ENCODE assay signal across 12 mouse cellular contexts in genomic region chr4:139146760-139147159, GRCm38 (mm10). TPM values are rescaled to one million over a fixed set of nuclear protein-coding genes. Genes with fewer than 3 reads are reported as not detected.
DNase-seq lines count a peak whose midpoint lies in the region; ATAC-seq and TF ChIP-seq lines count a peak whose summit lies in the region.
"Had no signal": no experiment of that assay in that cellular context is flagged by ENCODE, and none has a peak within 500 bp of the region (broad histone marks: within the 10 kb centered on the region; RNA-seq: fewer than 3 reads in every experiment).

No protein-coding gene starts in this region.

- 56% methylated on average over 5 of the region's 5 CpGs for WGBS in heart, embryonic 12.5 days

- peak overlapping the region; percentile 63 for H3K27ac ChIP-seq in embryonic fibroblast, embryonic 13.5 days (ENCODE audit: insufficient read depth, low read length)
- no peak overlapping the region for H3K27ac ChIP-seq in heart, embryonic 12.5 days (ENCODE audit: poor library complexity, severe bottlenecking)
- no peak overlapping the region for H3K27ac ChIP-seq in layer of hippocampus, adult 2 months

- H3K4me2 ChIP-seq in heart, embryonic 12.5 days: no peak overlapping the region

- no peak for TF ChIP-seq CTCF in embryonic fibroblast, embryonic 13.5 days (IDR thresholded peaks at IDR 0.05; ENCODE audit: borderline replicate concordance, insufficient read depth, low read length)
- no peak for TF ChIP-seq CTCF in layer of hippocampus, adult 2 months (conservative IDR thresholded peaks at IDR 0.05)

- TF ChIP-seq POLR2A in embryonic fibroblast, embryonic 13.5 days (IDR thresholded peaks at IDR 0.05; ENCODE audit: low read depth, low read length): no peak

- H3K4me3 ChIP-seq in embryonic fibroblast, embryonic 13.5 days (ENCODE audit: insufficient read depth, low read length): no peak overlapping the region
- no peak overlapping the region for H3K4me3 ChIP-seq in heart, embryonic 12.5 days
- no peak overlapping the region for H3K4me3 ChIP-seq in layer of hippocampus, adult 2 months

- H3K36me3 ChIP-seq in heart, embryonic 12.5 days: no peaks in the 10 kb centered on the region
- H3K36me3 ChIP-seq: G1E had no signal

- no peaks in the 10 kb centered on the region for H3K4me1 ChIP-seq in embryonic fibroblast, embryonic 13.5 days (ENCODE audit: control insufficient read depth, insufficient read depth, low read length)
- no peaks in the 10 kb centered on the region for H3K4me1 ChIP-seq in heart, embryonic 12.5 days (replicated peaks)

- DNase-seq in right cerebral cortex, adult 2 months (ENCODE audit: low spot score in 2 of 2): peak; percentile 17 to 38
- no peak for DNase-seq in right cerebral cortex, postnatal 4 days
- peak; percentile 78 for DNase-seq in skeletal muscle tissue, adult 2 months (ENCODE audit: low read depth, low spot score)
- no peak for DNase-seq in layer of hippocampus, adult 2 months (ENCODE audit: low spot score in 2 of 2)
- no peak for DNase-seq in cerebellum, adult 8-10 months
- DNase-seq in adrenal gland, postnatal 14 days: no peak
- DNase-seq: spleen, adult 18-20 months had no signal

- peaks cover 20% of the 10 kb centered on the region for H3K9me3 ChIP-seq in heart, embryonic 12.5 days (replicated peaks)

- H3K27me3 ChIP-seq in heart, embryonic 12.5 days (replicated peaks): no peaks in the 10 kb centered on the region

- ATAC-seq in heart, embryonic 12.5 days (ENCODE audit: insufficient number of reproducible peaks, low FRiP score): peak; percentile 67
- ATAC-seq: forebrain, embryonic 14.5 days; hindbrain, embryonic 16.5 days had no signal

- no peak overlapping the region for H3K9ac ChIP-seq in heart, embryonic 12.5 days

RNA-seq across cellular contexts. Expression of gene Minos1, which starts 15.8 kb away (rescaled TPM):
- polyA plus RNA-seq in embryonic fibroblast, embryonic 13.5 days (2011; ENCODE audit: insufficient read length, low read depth, missing spikeins): 178 and 193 TPM in 2 replicates
- 682 and 719 TPM in 2 replicates for polyA plus RNA-seq in heart, embryonic 12.5 days (2016; fragmentation: Nextera tagmentation; extraction: Ambion mirVana)
- 100 to 1,000 TPM; 184 to 196 TPM for total RNA-seq in layer of hippocampus, adult 2 months (2021)
- 480 and 499 TPM in 2 replicates for total RNA-seq in adrenal gland, postnatal 14 days (2021)

RNA-seq across cellular contexts. Expression of gene Capzb, which starts 45.9 kb away (rescaled TPM):
- 355 and 440 TPM in 2 replicates for polyA plus RNA-seq in embryonic fibroblast, embryonic 13.5 days (2011; ENCODE audit: insufficient read length, low read depth, missing spikeins)
- polyA plus RNA-seq in heart, embryonic 12.5 days (2016; fragmentation: Nextera tagmentation; extraction: Ambion mirVana): 395 and 402 TPM in 2 replicates
- total RNA-seq in layer of hippocampus, adult 2 months (2021): 100 to 1,000 TPM; 374 to 416 TPM
- 316 and 319 TPM in 2 replicates for total RNA-seq in adrenal gland, postnatal 14 days (2021)

RNA-seq across cellular contexts. Expression of gene Nbl1, which starts 54.0 kb away (rescaled TPM):
- 51.8 and 64.3 TPM in 2 replicates for polyA plus RNA-seq in embryonic fibroblast, embryonic 13.5 days (2011; ENCODE audit: insufficient read length, low read depth, missing spikeins)
- polyA plus RNA-seq in heart, embryonic 12.5 days (2016; fragmentation: Nextera tagmentation; extraction: Ambion mirVana): 10.1 and 10.6 TPM in 2 replicates
- 10 to 100 TPM; 84.4 to 89.9 TPM for total RNA-seq in layer of hippocampus, adult 2 months (2021)
- 33.7 and 39.8 TPM in 2 replicates for total RNA-seq in adrenal gland, postnatal 14 days (2021)

Comparison
In these comparisons a context has a peak if more than half of its experiments do, and no peak if none do; other contexts are left out.
1. DNase-seq: peak in right cerebral cortex, adult 2 months (2 of 2) and skeletal muscle tissue, adult 2 months (single experiment); none in right cerebral cortex, postnatal 4 days (single experiment), layer of hippocampus, adult 2 months (0 of 2), cerebellum, adult 8-10 months (single experiment) and adrenal gland, postnatal 14 days (single experiment).